Mouse (Mus musculus) NIH3T3 (cell line): ENCODE measurements at regions not wholly inside any gene's neighbourhood (a gene's known extent, or its start where the extent isn't known, plus 50 kb on each side); places are given as distances from the start of the nearest gene placed in this dataset.

Source experiments
- DNase-seq: peaks from one replicate; pipeline ENCODE4 v3.0.0-alpha.2; 2012; ENCODE audit warnings: low read depth

DNA sequence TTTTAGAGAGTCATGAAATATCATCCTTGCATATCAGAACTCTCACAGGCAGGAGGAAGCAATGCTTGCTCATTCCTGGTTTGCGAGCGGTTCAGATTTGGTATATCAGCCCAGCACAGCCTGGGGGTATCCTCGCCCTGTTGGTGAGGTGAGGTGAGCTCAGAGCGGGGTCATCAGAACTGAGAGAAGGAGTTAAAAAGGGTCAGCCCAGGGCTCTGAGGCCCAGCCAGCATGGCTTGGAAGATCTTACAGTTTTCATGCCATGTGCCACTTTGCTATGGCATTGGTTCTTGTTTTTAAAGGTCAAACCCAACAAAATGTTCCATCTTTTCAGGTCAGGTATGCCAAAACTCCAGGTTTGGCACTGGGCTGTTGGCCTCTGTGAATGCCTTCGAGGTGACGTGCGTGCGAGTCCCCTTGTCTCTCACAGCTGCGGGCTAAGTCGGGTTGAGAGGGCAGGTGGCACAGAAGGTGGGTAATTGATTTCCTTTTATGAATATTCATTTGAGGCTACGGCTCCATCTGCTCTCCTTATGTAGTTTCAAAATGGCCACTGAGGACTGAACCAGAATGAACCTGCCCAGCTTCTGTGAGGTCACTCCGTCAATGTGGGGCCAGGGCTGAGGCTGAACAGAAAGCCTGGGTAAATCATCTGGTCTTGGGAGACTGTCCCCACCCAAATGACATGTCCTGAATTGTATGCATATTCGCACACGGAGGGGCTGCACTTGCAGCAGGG lies 86.3 kb downstream of the Hhipl2 start:
- no peak for DNase-seq

- no peak for DNase-seq
Observed at GRCm38 (mm10) chr1:183507893-183508292, 89.9 kb downstream of the Hhipl2 start.

- DNase-seq = peak; percentile 75
Observed at GRCm38 (mm10) chr1:183510759-183511158, 92.7 kb downstream of the Hhipl2 start.

DNA sequence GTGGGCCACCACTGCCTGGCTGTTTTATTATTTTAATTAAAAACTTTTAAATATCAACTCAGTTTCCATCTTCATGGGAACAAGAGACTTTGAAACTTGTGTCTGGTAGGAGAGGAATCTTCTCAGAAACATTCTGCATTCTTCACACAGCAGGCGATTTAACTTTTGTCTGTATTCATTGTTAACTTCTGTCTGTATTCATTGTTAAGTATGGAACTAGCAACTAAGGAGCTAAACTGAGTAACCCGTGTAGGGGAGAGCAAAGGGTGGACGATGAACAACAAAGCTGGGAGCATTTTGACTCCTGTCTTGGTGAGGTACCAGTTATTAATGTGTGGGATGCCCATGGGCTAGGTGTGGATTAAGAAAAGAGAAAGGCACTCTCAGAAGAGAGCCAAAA lies 95.9 kb downstream of the Hhipl2 start:
- DNase-seq = no peak

- no peak for DNase-seq
Observed at GRCm38 (mm10) chr1:183514281-183514983, 96.4 kb downstream of the Hhipl2 start.

DNA sequence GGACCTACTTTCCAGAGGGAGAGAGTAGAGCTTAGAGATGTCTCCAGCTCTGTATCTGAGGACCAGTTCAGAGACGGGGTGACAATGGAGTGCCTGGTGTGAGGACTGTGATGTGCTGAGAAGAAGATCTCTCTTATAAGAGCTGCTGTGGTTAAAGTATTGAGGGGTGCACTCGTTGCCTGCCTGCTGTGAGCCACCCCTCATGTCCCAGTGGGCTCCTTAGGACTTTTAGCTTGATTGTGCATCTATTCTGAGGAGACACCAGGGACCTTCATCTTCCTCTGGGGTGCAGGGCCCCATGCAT lies 96.9 kb downstream of the Hhipl2 start:
- DNase-seq = no peak

GRCm38 (mm10) chr1:183516167-183516566 lies 98.2 kb downstream of the Hhipl2 start:
- DNase-seq = peak; percentile 48

DNA sequence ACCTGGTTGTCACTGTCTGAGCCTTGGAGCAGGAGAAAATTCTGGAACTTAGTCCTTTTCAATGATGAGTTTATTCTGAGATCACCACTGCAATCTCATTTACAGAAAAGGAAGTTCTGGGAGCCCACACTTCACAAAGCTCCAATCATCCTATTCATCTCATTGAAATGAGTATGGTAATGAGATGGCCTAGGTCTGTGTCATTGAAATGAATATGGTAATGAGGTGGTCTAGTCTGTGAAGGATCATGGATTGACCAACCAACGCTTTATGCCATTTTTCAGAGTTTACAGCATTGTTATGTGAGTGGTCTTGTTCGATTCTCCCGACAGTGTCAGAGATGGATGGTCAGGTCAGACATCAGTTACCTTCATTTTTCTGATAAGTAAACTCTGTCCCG lies 99.2 kb downstream of the Hhipl2 start:
- no peak for DNase-seq

- DNase-seq = no peak
Observed at GRCm38 (mm10) chr1:183521569-183521968, 103.6 kb downstream of the Hhipl2 start.

GRCm38 (mm10) chr1:183533386-183533785 lies 115.4 kb downstream of the Hhipl2 start:
- DNase-seq = no peak

- peak; percentile 93 for DNase-seq
Observed at GRCm38 (mm10) chr1:183548752-183549387, 130.9 kb downstream of the Hhipl2 start.

- DNase-seq = peak; percentile 55
Observed at GRCm38 (mm10) chr1:183552617-183553016, 134.6 kb downstream of the Hhipl2 start.

DNA sequence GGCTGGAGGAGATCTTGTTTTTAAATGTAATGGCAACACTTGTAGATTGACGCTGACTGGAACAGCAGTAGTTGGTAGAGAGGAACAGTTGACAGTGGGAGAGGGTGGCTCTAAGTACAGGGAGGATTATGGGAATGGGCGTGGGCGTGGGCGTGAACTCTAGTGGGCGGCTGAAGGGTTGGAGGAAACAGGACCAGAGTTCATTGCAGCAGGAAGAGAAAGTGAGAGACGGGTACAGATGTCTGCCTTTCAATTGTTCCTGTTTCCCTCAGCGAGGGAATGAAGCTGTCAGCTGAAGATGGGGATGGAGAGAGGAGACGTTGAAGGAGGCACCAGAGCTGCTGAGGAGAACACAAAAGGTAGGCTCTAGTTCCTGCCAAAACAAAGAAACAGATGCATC lies 135.2 kb downstream of the Hhipl2 start:
- DNase-seq = no peak

GRCm38 (mm10) chr1:183562853-183563252 lies 144.8 kb downstream of the Hhipl2 start:
- DNase-seq = no peak

- peak; percentile 97 for DNase-seq
Observed at GRCm38 (mm10) chr1:183573621-183574585, 155.9 kb downstream of the Hhipl2 start.

DNA sequence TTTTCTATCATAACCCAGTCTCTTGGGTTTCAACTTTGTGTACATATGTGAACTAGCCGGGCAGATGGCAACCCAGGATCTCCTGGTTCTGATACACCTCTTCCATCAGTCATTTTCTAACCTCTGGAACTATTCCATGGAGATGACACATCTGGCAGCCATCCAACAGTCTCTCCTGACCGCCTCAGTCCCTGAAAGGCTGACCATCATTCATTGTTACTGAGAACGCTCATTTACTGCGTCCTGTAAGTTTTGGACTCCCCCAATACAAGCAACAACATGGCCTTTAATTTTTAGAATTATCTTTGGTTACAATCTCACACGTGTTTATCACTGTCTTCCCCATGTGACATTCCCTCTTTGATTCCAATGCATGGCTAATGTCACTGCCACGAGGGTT lies 166.8 kb downstream of the Hhipl2 start:
- peak; percentile 49 for DNase-seq

DNA sequence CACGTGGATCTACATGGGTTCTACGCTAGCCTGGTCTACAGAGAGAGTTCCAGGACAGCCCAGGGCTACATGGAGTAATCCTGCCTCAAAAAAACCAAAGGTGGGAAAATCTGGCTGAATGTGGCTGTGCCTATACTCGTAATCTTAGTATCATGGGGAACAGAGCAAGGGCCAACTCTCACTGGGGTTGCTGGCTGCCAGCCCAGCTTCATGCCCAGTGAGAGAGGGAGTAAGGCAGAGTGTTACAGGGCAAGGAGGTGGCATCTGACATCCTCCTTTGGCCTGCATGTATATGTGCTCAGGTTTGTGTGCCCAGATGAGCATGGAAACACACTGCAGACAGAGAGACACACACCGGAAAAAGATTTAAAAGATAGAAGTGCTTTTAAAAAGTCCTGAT lies 168.4 kb downstream of the Hhipl2 start:
- peak; percentile 44 for DNase-seq

DNA sequence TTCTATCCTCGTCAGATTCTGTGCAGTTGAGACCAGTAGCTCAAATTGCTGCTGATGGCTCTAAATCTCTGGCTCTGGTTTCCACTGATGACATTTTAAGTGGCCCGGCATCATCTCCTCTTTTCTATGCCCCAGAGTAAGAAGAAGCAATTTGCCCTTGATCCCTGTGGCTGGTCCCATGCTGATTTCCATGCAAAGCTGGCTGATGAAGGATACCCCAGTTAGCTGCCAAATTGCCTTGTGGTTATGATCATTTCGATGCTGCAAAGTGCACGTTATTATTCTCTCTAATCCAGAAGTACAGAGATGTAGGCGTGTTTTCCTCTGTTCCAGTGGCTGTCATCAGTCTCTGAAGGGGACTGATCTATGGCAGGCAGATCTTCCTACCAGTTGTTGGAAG lies 177.3 kb downstream of the Hhipl2 start:
- no peak for DNase-seq

DNA sequence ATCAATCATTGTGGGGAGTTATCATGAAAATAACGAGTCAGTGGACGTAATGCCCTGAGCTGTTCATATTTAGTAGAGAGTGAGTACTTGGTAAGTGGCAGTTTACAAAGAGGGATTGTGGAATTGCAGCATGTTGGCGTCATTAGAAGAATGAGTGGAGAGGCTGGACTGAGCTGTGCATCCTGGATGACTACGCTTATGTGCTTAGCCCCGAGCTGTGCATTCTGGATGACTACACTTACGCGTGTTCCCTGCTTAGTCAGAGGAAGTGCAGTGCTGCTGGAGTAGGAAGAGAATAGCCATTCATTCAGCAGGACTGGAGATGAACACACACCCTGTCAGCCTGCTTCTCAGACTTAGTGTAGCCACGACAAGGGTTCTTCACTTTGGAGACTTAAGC lies 182.5 kb downstream of the Hhipl2 start:
- DNase-seq = peak; percentile 66

GRCm38 (mm10) chr1:183611966-183612694 lies 194.1 kb downstream of the Hhipl2 start:
- DNase-seq = peak; percentile 87

GRCm38 (mm10) chr1:183619451-183620059 lies 201.5 kb downstream of the Hhipl2 start:
- no peak for DNase-seq
